Mouse (Mus musculus): ENCODE results near the gene Mindy2. TPM values are rescaled to one million over a fixed set of nuclear protein-coding genes. Genes with fewer than 3 reads are reported as not detected.

Gene Mindy2
- 10 to 100 TPM; 32.1 to 32.8 TPM for total RNA-seq (2021)
- long read RNA-seq, experiment 1, full-length matches to known transcripts = 34 of 39 reads
- long read RNA-seq, experiment 1, partial matches to known transcripts = 0 of 39 reads
- long read RNA-seq, experiment 1, other reads (novel, unspliced or antisense) = 5 of 39 reads
- long read RNA-seq, experiment 2, full-length matches to known transcripts = 43 of 57 reads
- long read RNA-seq, experiment 2, partial matches to known transcripts = 2 of 57 reads
- long read RNA-seq, experiment 2, other reads (novel, unspliced or antisense) = 12 of 57 reads

- peak; percentile 91 to 97 for DNase-seq (ENCODE audit: low spot score in 2 of 2)
Observed at GRCm38 (mm10) chr9:70657013-70657967, at the start of gene Mindy2. TSS of gene Mindy2 (minus strand) at chr9:70657174.

- no peak for DNase-seq (ENCODE audit: low spot score in 2 of 2)
Observed at GRCm38 (mm10) chr9:70706444-70706843, 49.5 kb upstream of the Mindy2 start.

GRCm38 (mm10) chr9:70703597-70704203 is 46.7 kb upstream of the Mindy2 start:
- no peak for DNase-seq (ENCODE audit: low spot score in 2 of 2)

DNA sequence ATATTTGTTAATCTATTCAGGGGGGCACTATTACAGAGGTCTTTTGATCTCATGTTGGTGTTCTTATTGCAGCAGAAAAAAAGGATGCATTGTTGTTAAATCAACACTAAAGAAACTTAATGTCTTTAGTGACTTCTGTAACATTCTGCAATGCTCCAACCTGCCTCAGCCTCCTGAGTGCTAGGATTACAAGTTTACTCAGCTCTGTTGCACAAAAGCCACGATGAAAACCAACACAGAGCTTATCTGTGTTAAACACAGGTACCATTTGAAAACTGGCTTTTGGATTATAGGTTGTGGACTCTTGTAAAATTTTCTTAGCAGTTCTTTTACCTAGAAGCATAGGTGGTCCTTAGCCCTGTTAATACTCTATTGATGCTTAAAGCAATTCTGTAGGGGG is 41.1 kb upstream of the Mindy2 start:
- no peak for DNase-seq (ENCODE audit: low spot score in 2 of 2)

GRCm38 (mm10) chr9:70695723-70696122 is 38.7 kb upstream of the Mindy2 start:
- no peak for DNase-seq (ENCODE audit: low spot score in 2 of 2)

- no peak for DNase-seq (ENCODE audit: low spot score in 2 of 2)
Observed at GRCm38 (mm10) chr9:70691772-70692693, 35.1 kb upstream of the Mindy2 start.

DNA sequence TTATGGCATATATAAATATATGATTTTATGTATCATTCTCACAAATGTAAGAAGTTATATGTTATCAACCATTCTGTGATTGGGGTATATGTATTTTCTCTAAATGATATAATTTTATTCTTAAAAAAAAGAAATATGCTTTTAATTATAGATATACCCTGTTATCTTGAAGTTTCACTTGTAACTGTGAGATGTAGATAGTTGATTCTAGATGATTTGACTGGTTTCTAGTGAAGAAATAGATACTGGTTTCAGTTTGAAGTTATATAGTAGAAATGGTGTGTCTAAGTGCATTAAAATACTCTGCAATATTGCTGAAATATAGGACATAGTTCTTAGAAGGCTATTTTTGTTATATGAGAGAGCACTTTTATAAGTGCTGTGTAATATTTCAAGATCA is 33.6 kb upstream of the Mindy2 start:
- no peak for DNase-seq (ENCODE audit: low spot score in 2 of 2)

DNA sequence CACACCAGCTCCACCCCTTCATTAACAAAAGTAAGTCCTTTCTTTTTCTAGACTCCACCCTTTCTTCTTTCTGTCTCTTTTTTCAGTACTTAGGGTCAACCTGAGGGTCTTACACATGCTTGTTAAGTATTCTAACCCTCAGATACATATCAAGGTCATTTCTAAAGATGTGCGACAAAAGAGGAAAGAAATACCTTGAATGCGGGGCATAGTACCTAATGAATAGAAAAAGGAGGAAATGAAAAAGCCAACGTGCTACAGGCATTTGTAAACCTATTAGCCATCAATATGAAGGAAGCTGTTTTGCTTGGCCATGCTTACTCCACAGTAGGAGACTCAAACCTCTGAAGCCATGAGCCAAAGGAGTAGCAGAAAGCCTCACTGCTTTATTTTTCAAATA is 33.0 kb upstream of the Mindy2 start:
- DNase-seq (ENCODE audit: low spot score in 2 of 2) = no peak

- DNase-seq (ENCODE audit: low spot score in 2 of 2) = no peak
Observed at GRCm38 (mm10) chr9:70688301-70688968, 31.5 kb upstream of the Mindy2 start.

GRCm38 (mm10) chr9:70682202-70682601 is 25.2 kb upstream of the Mindy2 start:
- DNase-seq (ENCODE audit: low spot score in 2 of 2) = no peak

DNA sequence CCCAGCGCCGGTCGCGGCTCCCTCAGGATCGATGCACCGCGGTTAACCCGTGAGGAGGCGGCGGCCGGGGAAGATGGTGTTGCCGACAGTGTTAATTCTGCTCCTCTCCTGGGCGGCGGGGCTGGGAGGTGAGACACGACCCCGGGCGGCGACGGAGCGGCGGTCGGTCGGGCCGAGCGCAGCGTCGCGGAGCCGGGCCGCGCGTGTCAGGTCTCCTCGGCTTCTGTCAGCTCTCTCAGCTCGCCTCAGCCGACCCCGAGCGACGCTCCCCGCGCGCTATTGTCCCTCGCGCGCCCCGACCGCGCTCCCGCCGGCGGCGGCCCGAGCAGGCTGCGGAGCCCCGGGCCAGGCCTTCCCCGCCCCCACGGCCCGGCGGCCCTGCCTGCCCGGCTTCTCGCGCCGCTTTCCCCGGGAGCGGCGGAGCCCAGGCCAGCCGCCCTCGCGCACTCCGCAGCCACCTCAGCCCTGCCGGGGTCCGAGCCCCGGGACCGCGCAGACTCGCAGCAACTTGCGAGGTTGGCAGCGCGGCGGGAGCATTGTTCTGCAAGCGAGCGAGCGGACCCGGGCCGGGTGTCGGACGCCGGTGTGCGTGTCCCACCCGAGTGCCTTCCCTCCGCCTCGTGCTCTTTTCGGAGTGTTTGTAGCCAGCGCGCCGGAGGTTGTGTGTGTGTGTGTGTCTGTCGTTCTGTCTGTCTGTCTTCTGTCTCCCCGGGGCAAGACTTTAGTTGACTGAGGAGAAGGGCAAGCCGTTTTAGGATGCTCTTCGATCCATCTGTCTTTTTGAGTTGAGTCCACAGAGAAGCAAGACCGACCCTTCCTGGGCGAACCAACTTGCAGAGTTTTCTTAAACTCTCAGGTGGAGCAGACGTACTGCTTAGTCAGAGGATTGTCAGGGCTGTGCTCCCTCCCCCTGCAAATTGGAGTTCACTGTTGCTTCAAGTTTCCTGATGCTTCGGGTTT is 22.4 kb upstream of the Mindy2 start:
- peak; percentile 27 to 50 for DNase-seq (ENCODE audit: low spot score in 2 of 2)

DNA sequence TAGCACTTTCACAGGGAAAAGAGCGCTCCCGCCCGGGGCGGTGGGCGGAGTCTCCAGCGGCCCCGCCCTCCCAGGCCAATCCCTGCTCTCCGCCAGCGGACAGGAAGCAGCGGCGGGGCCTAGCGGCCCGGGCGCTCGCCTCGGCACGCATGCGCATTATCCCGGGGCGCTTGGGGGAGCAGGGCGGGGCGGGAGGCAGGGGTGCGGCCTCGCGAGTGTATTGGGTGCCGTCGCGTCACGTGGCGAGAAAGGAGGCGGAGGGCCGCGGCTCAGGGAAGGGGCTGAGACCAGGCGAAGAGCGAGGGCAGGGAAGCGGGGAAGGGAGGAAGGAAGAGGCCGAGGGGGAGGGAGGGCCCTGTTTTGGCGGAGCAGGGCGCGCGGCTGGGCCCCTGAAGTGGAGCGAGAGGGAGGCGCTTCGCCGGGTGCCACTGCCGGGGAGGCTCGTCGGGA is 21.7 kb upstream of the Mindy2 start, which contains the start of gene Adam10:
TSS of gene Adam10 (plus strand) at position 316 of the 450 bp plus-strand sequence.
- peak; percentile 95 to 98 for DNase-seq (ENCODE audit: low spot score in 2 of 2)

GRCm38 (mm10) chr9:70675961-70676360 is 19.0 kb upstream of the Mindy2 start:
- DNase-seq (ENCODE audit: low spot score in 2 of 2) = no peak

GRCm38 (mm10) chr9:70675117-70675516 is 18.1 kb upstream of the Mindy2 start:
- DNase-seq (ENCODE audit: low spot score in 2 of 2) = no peak

DNA sequence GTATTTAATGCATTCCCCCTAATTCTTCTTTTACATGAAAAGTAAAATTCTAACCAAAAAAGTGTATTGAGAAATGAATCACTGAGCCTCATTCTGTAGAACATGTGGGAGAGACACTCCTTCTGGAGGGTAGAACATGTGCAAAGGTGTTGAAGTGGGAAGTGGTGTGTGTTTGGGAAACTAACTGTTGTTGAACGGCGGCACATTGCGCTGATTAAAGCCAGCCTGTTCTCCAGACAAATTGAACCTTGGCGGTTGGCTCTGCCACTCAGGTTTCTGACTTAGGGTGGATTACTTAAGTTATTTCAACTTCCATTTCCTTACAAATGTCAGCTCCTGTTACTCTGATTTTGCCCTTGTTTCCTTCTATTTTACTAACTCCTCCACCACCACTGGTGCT is 16.7 kb upstream of the Mindy2 start:
- DNase-seq (ENCODE audit: low spot score in 2 of 2) = no peak

GRCm38 (mm10) chr9:70671772-70672579 is 15.0 kb upstream of the Mindy2 start:
- no peak for DNase-seq (ENCODE audit: low spot score in 2 of 2)

- DNase-seq (ENCODE audit: low spot score in 2 of 2) = no peak
Observed at GRCm38 (mm10) chr9:70671278-70671677, 14.3 kb upstream of the Mindy2 start.

GRCm38 (mm10) chr9:70670381-70670780 is 13.4 kb upstream of the Mindy2 start:
- no peak for DNase-seq (ENCODE audit: low spot score in 2 of 2)

Data from layer of hippocampus, postnatal 14 days (tissue).